Mouse (Mus musculus) 3T3-L1 (cell line): ENCODE measurements at regions not wholly inside any gene's neighbourhood (a gene's known extent, or its start where the extent isn't known, plus 50 kb on each side); places are given as distances from the start of the nearest gene placed in this dataset.

Experiments
- DNase-seq: peaks from one replicate; pipeline ENCODE4 v3.0.0-alpha.2; 2015; ENCODE audit warnings: low read depth, low spot score

DNA sequence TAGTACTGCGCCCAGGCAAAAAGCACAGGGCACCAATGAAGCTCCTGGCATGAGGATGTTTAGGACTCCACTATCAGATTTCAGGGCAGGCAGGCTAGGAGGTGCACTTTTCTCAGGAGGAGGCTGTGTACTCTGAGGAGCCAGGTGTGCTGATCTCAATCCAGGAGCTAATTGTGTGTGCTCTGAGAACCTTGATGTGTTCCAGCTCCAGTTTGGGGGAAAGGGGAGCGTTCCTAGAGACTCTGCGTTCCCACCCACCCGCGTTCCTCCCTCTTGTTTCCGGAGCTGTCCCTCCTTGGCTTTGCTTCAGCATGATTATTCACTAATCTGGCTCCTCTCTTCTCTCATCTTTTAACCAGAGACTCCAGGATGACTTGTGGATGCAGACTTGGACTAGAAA, 195.2 kb downstream of the Icos start:
- DNase-seq, result no peak

DNA sequence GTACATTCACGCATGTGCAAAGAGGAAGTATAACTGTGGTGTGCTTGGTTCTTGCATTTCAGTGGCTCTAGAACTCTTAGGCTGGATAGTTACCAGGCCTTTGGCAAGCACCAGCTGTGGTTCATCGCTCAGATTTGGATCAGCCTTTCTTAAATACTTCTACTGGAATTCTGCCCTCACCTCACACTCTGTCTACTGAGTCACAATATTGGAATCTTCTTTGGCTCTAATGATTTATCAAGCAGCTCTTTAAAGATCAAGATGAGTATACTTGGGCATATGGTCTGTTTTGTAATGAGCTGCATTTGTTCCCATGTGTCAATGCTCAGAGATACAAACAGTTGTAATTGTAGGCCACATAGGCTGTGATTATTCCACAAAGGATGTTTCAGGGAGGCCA, 197.5 kb downstream of the Icos start:
- peak; percentile 17 for DNase-seq

DNA sequence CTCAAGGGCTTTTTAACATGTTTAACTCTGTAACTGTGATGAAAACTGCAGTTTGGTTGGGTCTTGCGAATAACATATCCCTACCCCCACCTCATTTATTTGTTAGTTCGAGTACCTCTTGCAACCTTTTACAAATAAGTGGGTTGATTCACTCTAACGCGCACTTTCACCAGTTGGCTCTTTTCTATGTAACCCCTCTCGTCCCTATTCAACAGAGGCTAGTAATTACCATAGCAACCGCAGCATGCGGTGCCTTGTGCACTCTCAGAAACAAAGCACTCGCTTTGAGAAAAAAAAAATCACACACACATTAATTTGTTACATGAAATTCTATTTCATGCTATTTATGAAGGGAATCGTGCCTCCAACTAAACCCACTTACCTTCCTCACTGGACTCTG, 201.7 kb downstream of the Icos start:
- no peak for DNase-seq

DNA sequence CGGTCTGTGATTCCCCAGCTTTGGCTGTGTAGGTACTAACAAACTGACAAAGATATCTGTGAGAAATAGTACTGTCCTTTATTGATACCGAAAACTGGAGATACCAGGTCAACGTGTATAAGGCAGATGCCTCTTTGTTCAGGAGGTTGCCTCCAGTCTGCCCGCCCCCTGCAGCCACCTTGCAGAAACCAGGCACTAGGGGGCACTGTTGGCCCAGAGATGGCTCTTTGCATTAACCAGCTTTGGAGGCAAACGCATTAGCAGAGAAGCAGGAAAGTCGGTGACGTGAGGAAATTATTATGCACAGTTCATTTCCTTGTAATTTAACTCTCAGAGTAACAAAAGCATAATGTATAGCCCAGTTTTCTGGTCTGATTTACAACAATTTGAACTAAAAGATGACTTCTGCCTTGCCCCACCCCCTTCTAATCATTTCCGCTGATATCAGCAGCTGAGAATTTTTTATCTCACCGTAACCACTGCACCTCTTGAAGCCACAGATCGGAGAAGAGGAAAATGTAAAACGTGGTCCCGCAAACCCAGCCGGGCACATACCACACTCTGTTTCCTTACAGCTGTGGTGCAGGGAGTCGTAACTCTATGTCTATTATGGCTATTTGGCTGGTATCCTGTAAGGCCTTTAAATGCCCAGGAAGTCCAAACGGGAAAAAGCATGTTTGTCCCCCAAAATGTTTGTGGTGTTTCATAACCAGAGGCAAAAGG, 203.5 kb downstream of the Icos start:
- peak; percentile 88 for DNase-seq

DNA sequence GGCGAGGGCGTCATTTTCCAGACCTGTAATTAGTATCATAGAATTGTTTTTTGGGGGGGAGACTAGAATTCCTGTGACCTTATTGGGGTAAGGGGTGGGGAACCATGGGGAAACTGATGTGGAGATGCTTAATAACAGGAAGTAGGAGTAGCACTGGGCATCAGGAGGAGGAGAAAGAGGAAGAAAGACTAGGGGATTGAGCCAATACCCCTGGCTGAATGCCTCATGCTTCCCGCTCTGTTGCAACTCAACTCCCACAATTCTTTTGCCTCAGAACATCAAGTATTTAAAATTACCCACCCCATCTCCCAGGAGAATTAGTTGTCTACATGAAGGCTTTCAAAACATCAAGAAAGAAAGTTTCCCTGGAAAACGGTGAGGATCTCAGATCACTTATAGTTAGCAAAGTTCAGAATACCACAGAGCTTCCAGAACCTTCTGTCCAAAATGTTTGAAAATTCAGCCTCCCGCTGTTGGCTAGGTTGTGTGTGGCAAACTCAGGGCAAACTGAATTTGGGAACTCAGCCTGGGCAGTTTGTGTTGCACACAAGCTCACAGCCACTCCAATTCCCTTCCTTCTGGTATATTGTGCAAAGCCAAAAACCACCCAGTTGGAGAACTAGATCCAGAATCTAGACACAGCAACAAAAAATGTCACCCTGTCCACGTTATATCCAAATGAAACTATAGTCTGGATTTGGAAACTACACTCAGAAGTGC, 209.8 kb downstream of the Icos start:
- no peak for DNase-seq

DNA sequence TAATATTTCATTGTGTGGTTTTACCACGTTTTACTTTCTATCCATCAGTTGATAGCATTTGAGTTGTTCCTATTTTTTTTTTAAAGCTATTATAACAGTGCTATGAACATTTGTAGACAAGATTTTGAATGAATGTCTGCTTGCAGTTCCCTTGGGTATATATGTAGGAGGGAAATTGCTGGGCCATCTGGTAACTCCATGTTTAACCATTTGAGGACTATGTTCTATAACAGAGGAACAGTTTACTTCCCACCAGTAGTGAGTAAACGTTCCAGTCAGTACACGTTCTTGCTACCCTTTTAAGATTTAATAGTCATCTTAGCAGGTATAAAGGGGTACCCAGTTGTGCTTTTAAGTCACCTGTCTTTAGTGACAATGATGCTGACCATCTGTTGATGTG, 213.2 kb downstream of the Icos start:
- DNase-seq, result no peak

DNA sequence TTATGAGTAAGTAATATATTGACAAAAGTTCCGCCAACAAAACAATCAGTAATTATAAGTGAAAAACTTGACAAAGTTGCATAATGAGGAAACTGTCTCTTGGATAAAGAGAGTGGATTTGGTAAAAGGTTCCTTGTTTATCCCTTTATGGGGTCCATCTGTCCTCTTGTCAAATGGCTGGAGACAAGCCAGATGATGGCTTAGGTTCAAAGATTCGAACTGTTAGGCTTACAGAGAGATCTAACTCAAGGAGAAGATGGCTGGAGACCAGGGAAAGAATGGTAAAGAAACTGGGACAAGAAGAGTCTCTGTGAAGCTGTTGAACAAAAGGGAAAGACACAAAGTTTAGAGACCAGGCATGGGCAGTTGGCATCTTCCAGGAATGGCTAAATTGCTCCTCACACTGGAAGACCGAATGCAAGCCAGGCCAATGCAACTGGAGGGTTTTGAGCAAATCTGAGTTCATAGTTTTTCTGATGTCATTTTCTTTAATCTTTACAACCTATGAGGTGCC, 220.9 kb downstream of the Icos start:
- DNase-seq, result no peak

DNA sequence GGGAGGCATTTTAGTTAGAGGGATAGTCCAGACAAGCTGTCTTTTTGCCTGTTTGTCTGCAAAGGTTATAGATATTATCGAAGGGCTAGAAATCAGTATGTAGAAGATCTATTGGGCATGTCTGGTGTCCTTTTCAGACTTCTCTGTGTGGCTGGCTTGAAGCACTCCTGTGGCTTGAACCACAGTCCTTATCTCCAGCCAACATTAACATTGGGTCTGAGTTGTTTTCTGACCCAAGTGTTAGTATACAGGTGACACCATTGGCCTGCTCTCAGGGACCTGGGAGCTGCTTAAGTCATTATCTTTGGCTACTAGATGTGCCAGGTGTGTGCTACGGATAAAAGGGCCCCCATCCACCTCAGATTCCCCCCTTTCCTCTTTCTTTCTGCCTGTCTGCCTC, 223.3 kb downstream of the Icos start:
- no peak for DNase-seq

DNA sequence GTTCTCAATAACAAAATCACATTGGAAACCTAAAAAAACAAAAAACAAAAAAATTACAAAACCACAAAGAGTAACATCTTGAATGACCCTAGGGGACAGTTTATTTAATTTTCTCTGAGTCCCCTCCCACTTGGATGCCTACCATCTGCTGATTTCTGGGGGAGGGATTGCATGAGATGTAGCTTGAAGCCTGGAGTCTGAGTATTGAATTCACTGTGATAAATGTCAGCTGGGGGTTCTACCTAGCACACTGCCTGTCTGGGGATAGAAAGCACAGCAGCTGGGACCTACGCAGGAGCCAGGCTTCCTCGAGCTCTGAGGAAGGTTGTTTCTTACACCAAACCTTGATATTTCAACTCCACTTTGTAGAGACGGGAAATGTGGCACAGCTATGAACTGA, 224.4 kb downstream of the Icos start:
- DNase-seq, result no peak

DNA sequence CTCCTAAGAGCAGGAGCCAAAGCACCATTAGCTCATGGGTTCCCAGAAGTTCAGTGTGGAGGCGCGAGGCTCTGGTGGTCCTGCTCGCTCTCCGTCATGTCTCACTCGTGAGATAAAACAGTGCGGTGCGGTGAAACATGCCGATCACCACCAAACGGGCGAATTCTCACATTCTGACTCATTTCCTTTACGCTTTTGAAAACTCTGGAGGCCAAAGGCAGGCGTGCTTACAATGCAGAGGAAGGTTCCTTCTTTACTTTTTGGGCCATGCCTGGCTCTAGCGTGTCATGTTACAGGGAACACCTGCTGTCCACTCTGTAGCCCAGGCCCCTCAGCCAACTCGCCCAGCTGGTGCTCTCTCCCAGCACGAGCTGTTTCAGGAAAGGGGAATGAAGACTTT, 225.4 kb downstream of the Icos start:
- DNase-seq, result no peak

DNA sequence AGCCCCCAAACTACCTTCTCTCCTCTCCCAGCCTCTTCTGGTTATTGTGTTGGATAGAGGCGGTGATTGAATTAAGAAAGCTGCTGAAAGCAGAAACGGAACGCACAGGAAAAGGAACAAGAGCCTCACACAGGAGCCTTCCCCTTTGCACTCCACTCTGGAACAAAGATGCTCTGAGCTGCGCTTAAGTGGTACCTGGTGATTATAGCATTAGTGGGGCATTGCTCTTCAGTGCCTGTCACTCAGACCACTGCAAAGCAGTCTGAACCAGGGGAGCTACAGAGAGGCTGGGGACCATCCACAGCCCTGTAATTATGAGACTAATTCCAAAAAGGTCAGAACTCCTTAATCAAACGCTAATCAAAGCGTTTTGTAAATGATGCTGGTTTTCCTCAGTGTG, 225.9 kb downstream of the Icos start:
- no peak for DNase-seq

DNA sequence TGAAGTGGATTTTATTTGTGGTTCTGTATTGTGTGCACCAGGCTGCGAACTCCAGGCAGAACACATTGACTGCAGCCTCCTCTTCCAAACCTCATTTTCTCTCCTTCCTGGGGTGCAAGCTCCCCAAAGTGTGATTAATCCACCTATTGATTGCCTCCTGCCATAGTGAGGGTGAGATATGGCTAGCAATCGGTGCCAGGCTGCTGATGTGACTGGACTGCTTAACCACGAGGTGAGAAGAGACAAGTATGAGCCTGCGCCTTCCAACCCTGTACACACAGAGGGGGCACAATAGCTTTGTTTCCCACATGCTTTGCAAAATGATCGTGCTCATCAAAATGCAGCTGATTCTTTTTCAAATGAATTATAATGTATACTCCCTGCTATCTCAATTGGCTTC, 227.4 kb downstream of the Icos start:
- no peak for DNase-seq

DNA sequence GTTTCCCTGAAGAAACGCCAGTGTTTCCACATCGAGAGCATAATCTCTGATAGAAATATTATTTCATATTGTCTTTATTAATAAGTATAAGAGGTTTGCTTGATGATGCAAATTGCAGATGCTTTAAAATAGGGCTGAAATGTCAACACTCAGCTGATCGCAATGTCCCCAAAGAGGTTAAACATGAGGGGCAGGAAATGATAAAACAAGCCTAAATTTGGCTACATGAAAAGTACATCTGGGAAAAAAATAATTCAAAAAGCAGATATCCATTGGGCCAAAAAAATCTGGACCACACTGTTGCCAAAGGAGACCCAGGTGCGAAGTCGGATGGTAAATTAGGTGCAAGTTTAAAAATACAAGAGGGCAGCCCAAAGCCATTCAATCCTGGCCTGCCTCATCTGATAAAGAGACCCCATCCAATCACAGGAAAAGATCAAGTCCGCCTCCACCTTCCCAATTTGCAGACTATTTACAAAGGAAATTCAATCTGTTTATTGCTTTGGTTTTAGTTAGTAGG, 229.2 kb downstream of the Icos start:
- DNase-seq, result no peak

DNA sequence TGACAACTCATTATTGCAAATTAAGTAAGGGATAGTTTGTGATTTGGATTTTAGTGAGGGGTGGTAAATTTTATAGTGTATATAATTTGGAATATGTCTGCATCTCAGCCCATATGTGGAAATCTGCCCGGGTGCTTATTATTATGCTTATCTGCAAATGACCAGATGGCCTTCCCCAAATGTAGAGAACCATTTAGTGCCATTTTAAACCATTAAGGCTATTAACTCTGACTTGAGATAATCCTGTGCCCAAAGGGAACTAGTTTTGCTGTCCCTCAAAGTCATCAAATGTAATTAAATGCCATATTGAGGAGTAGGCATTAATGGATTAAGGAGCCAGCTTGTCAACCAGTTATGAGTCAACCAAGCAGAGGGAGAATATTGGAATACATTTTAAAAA, 230.7 kb downstream of the Icos start:
- no peak for DNase-seq

DNA sequence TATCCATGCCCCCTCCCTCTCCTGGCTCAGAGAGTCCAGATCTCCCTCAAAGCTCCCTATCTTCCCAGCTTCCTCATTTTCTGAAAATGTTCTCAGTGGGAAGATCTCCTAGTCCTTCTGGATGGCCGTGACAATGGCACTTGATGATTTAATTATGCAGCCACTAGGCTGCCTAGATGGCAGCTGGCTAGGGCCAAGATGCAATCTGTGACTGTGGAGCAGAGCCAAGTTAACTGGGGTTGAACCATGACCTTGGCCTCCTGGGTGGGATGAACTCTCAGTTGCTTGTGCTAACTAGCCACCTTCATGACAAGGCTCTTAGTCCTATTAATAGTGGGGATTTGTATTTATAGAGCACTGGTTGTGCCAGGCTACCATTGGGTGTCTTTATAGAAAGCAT, 243.4 kb downstream of the Icos start:
- DNase-seq, result no peak

DNA sequence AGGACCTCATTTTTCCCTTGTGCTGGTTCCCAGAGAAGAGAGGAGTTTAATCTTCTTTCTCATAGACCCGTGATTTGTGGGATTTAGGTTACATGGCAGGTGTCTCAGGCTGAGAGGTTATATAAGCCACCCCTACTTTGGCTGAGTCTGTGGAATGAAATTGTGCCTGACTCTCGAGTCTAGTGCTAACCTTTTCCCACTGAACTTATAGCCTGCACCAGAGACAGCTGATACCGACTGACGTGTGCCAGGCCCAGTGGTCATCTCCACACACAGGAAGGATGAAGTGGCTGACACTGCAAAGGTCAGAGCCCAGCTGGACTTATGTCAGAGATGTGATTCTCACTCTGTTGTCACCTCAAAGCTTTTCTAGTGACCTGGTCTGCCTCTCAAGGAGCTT, 251.2 kb downstream of the Icos start:
- DNase-seq, result no peak

DNA sequence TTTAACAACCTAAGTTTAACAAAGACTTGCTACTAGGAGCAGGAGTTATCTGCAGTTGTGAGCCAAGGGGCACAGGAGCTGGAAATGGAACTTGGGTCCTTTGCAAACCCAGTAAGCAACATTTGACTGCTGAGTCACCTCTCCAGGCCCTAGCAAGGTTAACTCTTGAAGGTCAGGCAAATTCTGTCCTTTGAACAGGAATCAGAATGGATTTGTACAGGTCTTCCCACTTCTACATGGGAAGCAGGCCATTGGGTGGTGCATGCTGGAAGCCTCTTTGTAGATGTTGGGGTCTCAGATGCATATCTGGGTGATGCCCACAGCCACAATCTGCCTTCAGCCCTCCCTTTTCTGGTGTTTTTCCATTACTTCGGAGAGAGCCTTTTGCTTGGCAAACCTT, 255.3 kb downstream of the Icos start:
- DNase-seq, result peak; percentile 3

DNA sequence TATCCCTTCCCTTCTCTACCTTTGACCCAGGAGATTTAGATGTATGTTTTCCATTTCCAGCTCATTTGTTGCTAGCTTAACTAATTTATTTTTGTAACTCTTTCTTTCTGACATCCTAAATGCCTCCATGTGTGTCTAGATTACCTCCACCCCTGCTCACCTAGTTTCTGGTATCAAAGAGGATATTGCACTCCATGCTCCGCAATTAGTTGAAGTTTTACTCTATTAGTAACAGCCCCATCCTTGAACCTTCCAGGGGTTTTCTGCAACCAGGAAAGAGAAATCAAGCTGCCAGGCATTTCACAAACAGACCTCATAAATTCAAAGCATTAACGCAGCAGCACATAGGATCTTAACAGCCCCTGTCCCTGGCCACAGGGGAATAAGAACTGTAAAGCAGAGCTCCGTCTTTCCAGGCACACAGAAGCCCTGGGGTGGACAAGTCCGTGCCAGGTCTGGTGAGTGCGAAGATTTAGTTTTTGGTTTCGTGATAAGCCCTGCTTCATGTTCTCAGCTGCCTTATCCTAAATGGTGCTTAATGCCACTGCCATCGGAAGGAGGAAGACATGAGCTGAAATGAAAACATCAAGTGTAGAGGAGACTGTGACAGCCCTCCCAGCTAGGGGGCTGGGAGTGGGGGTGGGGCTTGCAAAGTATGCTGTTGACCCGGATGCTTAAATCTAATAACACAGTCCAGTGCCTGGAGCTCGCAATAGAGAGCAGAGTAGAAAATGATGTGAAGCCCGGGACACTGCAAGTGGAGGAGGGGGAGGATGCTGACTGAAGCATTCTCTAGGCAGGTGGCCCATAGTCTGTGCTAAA, 256.0 kb downstream of the Icos start:
- no peak for DNase-seq

DNA sequence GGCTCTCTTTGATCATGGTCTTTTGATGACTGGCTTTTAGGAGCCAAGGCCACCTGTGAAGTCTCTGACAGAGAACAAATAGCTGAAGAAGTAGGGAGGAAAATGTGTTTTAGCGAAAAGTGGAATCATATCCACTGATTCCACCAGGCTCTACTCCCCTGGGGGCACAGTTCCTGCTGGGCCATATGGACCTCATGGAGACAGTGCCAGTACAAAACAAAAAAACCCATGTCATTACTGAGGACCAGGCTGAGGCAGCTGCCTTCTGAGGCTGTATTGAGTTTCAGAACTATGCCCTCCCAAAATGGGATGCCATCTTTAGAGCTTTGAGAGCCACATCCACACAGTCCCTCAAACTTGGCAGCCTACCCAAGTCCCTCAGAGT, 256.6 kb downstream of the Icos start:
- no peak for DNase-seq

DNA sequence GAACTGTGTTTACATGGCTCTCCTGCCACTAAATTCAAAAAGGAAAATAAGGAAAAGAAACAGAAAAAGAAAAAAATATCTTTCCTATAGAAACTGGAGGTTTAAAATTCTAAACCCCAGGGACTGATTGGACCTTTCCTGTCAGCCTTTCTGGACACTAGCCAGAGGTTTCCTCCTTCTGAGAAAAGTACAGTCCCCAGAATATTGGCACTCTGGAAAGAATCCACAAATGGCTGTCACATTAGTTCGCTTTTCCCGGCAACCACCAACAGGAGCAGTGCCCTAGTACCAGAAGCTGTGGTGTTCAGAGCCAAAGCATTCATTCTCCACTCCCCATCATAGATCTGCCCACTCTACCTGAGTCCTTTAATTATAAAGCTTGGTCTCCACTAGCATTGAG, 258.8 kb downstream of the Icos start:
- DNase-seq, result no peak

DNA sequence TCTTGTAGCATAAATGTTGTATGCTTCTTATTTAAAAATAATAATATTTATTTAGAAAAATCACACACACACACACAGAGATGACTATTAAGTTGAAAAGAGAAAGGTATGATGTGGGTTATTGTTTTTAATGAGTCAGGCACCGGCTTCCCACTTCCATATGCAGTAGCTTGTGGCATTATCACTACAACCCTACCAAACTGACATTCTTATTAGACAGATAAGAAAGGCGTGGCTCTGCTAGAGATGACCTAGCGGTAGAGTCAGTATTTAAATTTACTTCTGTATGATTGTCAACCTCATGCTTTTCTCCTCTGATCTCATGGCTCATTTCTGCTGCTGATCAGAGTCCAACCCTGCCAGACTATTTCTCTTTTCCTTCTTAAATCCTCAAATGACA, 260.9 kb downstream of the Icos start:
- DNase-seq, result no peak

DNA sequence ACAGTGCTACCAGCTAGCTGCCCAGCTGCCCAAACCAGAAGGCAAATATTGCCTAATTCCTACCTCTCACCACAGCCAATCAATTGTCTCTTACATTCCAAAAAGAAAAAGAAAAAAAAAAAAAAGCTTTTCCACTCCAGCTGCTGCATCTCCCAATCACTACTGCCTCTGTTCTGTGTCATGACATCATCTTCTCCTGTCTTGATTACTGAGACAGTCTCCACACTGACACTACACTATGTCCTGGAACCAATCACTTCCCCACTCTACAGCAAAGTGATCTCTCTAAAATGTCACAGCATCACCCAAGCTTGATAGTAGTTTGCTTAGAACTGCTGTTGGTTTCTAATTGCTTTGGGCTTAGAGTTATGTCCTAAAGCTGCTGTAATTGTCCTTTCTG, 279.8 kb downstream of the Icos start:
- no peak for DNase-seq
